Mouse (Mus musculus) CH12.LX (cell line): ENCODE measurements around the gene Ensa. TPM values are rescaled to one million over a fixed set of nuclear protein-coding genes. Genes with fewer than 3 reads are reported as not detected.
A peak's percentile ranks its signal among the peaks of the same experiment; 100 is the strongest.

Source experiments
- DNase-seq: peaks from one replicate; pipeline ENCODE4 v3.0.0-alpha.2; 2013; ENCODE audit errors: extremely low read depth
- H3K27ac ChIP-seq: 2 replicates; pipeline ENCODE4 v1.5.1; 2012; ENCODE audit warnings: low read depth, mild to moderate bottlenecking, control low read depth, moderate library complexity; ENCODE audit not compliant: insufficient read depth
- H3K27me3 ChIP-seq: replicated peaks from 2 replicates; pipeline ENCODE3; 2012; ENCODE audit warnings: inconsistent platforms
- H3K36me3 ChIP-seq, 2 experiments: replicated peaks in 1 of 2; 2 replicates each; pipeline versions ENCODE3 to v1.6.1; 2012; ENCODE audit warnings: inconsistent platforms in 1 of 2, low read length in 1 of 2, mild to moderate bottlenecking in 1 of 2, mixed read lengths in 1 of 2, moderate library complexity in 1 of 2; ENCODE audit not compliant: control insufficient read depth in 1 of 2, insufficient read depth in 1 of 2
- H3K4me1 ChIP-seq, 2 experiments: 2 replicates each; pipeline ENCODE4 v1.6.1; 2012; ENCODE audit warnings: inconsistent platforms in 1 of 2, moderate library complexity in 1 of 2; ENCODE audit not compliant: insufficient read depth in 2 of 2, control insufficient read depth in 1 of 2
- H3K4me2 ChIP-seq: 2 replicates; pipeline ENCODE4 v1.6.1; 2012; ENCODE audit warnings: low read depth, mild to moderate bottlenecking, control low read depth; ENCODE audit not compliant: poor library complexity, insufficient read depth, severe bottlenecking
- H3K4me3 ChIP-seq, 3 experiments: fragments of 150-350 bp in 1 of 3; sonication (generic) in 1 of 3; replicated peaks in 1 of 3; 2 replicates each; pipeline versions ENCODE3 to v1.5.1; 2011 to 2012; ENCODE audit warnings: low read depth in 2 of 3, low read length in 2 of 3, mild to moderate bottlenecking in 2 of 3, moderate library complexity in 2 of 3, control low read depth in 1 of 3, improper control_type of control experiment in 1 of 3, inconsistent platforms in 1 of 3, mixed read lengths in 1 of 3; ENCODE audit not compliant: poor library complexity in 1 of 3
- H3K79me2 ChIP-seq: replicated peaks from 2 replicates; pipeline ENCODE4 v1.6.1; 2012; ENCODE audit warnings: mild to moderate bottlenecking, moderate library complexity; ENCODE audit not compliant: control insufficient read depth, poor library complexity, insufficient read depth, severe bottlenecking; ENCODE audit errors: extremely low read depth
- H3K9ac ChIP-seq: 2 replicates; pipeline ENCODE4 v1.6.1; 2012; ENCODE audit warnings: low read depth, mild to moderate bottlenecking, control low read depth, moderate library complexity; ENCODE audit not compliant: insufficient read depth
- H3K9me3 ChIP-seq: replicated peaks from 2 replicates; pipeline ENCODE3; 2012; ENCODE audit warnings: low read length, inconsistent platforms, mixed read lengths
- BHLHE40 ChIP-seq: IDR thresholded peaks from 2 replicates; pipeline ENCODE4 v1.6.1; 2011; ENCODE audit warnings: mild to moderate bottlenecking, low read depth, low read length, improper control_type of control experiment
- CHD1 ChIP-seq: IDR thresholded peaks from 2 replicates; pipeline ENCODE4 v1.6.1; 2012; ENCODE audit warnings: low read depth, low read length, improper control_type of control experiment, inconsistent platforms
- CHD2 ChIP-seq: IDR thresholded peaks from 2 replicates; pipeline ENCODE4 v1.6.1; 2011; ENCODE audit warnings: low read length, improper control_type of control experiment
- CTCF ChIP-seq, 2 experiments: IDR thresholded peaks in 1 of 2; conservative IDR thresholded peaks in 1 of 2; 2 replicates each; pipeline ENCODE4 v1.5.1; 2011 to 2012; ENCODE audit warnings: low read depth in 2 of 2, low read length in 2 of 2, improper control_type of control experiment in 1 of 2, inconsistent platforms in 1 of 2, mild to moderate bottlenecking in 1 of 2, moderate library complexity in 1 of 2
- ELF1 ChIP-seq: IDR thresholded peaks from 2 replicates; pipeline ENCODE4 v1.6.1; 2014; ENCODE audit warnings: low read depth, mild to moderate bottlenecking, inconsistent platforms, low read length, improper control_type of control experiment
- EP300 ChIP-seq: IDR thresholded peaks from 2 replicates; pipeline ENCODE4 v1.6.1; 2011; ENCODE audit warnings: low read length, improper control_type of control experiment
- ETS1 ChIP-seq: conservative IDR thresholded peaks from 2 replicates; pipeline ENCODE4 v1.6.1; 2012; ENCODE audit warnings: low read depth, mild to moderate bottlenecking, inconsistent platforms, low read length, improper control_type of control experiment, moderate library complexity
- GABPA ChIP-seq: IDR thresholded peaks from 2 replicates; pipeline ENCODE4 v1.6.1; 2012; ENCODE audit warnings: low read depth, low read length, improper control_type of control experiment, inconsistent platforms; ENCODE audit not compliant: insufficient replicate concordance
- HCFC1 ChIP-seq: IDR thresholded peaks from 2 replicates; pipeline ENCODE4 v1.6.1; 2012; ENCODE audit warnings: low read depth, mild to moderate bottlenecking, inconsistent platforms, low read length, improper control_type of control experiment
- IRF4 ChIP-seq: IDR thresholded peaks from 2 replicates; pipeline ENCODE4 v1.6.1; 2014; ENCODE audit warnings: low read depth, mild to moderate bottlenecking, inconsistent platforms, low read length, improper control_type of control experiment
- JUN ChIP-seq: IDR thresholded peaks from 2 replicates; pipeline ENCODE4 v1.6.1; 2011; ENCODE audit warnings: low read depth, mild to moderate bottlenecking, low read length, improper control_type of control experiment, moderate library complexity; ENCODE audit not compliant: insufficient read depth
- MAX ChIP-seq: IDR thresholded peaks from 2 replicates; pipeline ENCODE4 v1.6.1; 2011; ENCODE audit warnings: low read length, improper control_type of control experiment
- MAZ ChIP-seq: IDR thresholded peaks from 2 replicates; pipeline ENCODE4 v1.6.1; 2012; ENCODE audit warnings: low read depth, mild to moderate bottlenecking, inconsistent platforms, low read length, improper control_type of control experiment, moderate library complexity
- MXI1 ChIP-seq: IDR thresholded peaks from 2 replicates; pipeline ENCODE4 v1.6.1; 2011; ENCODE audit warnings: mild to moderate bottlenecking, low read depth, low read length, improper control_type of control experiment
- MYC ChIP-seq: IDR thresholded peaks from 2 replicates; pipeline ENCODE4 v1.6.1; 2011; ENCODE audit warnings: low read depth, mild to moderate bottlenecking, improper control_type of control experiment, low read length
- NELFE ChIP-seq: IDR thresholded peaks from 2 replicates; pipeline ENCODE4 v1.6.1; 2011; ENCODE audit warnings: low read depth, low read length, improper control_type of control experiment
- NRF1 ChIP-seq: IDR thresholded peaks from 2 replicates; pipeline ENCODE4 v1.6.1; 2014; ENCODE audit warnings: low read depth, mild to moderate bottlenecking, inconsistent platforms, low read length, improper control_type of control experiment, moderate library complexity
- PAX5 ChIP-seq: IDR thresholded peaks from 2 replicates; pipeline ENCODE4 v1.6.1; 2012; ENCODE audit warnings: low read length, inconsistent platforms, mixed read lengths
- POLR2A ChIP-seq: IDR thresholded peaks from 2 replicates; pipeline ENCODE4 v1.6.1; 2011; ENCODE audit warnings: low read depth, mild to moderate bottlenecking, improper control_type of control experiment, low read length
- RAD21 ChIP-seq: IDR thresholded peaks from 2 replicates; pipeline ENCODE4 v1.6.1; 2011; ENCODE audit warnings: low read depth, mild to moderate bottlenecking, low read length, improper control_type of control experiment, moderate library complexity
- RCOR1 ChIP-seq: conservative IDR thresholded peaks from 2 replicates; pipeline ENCODE4 v1.6.1; 2012; ENCODE audit warnings: low read depth, mild to moderate bottlenecking, inconsistent platforms, low read length, improper control_type of control experiment
- SIN3A ChIP-seq: IDR thresholded peaks from 2 replicates; pipeline ENCODE4 v1.6.1; 2012; ENCODE audit warnings: low read length, improper control_type of control experiment, inconsistent platforms
- SMC3 ChIP-seq: IDR thresholded peaks from 2 replicates; pipeline ENCODE4 v1.6.1; 2011; ENCODE audit warnings: low read depth, low read length, improper control_type of control experiment
- TBP ChIP-seq: conservative IDR thresholded peaks from 2 replicates; pipeline ENCODE4 v1.6.1; 2011; ENCODE audit warnings: low read depth, low read length, improper control_type of control experiment
- TCF12 ChIP-seq: IDR thresholded peaks from 2 replicates; pipeline ENCODE4 v1.6.1; 2014; ENCODE audit warnings: low read depth, mild to moderate bottlenecking, inconsistent platforms, low read length, improper control_type of control experiment
- UBTF ChIP-seq: IDR thresholded peaks from 2 replicates; pipeline ENCODE4 v1.6.1; 2012; ENCODE audit warnings: low read depth, mild to moderate bottlenecking, inconsistent platforms, low read length, improper control_type of control experiment, moderate library complexity
- USF1 ChIP-seq: IDR thresholded peaks from 2 replicates; pipeline ENCODE4 v1.6.1; 2014; ENCODE audit warnings: low read depth, mild to moderate bottlenecking, inconsistent platforms, low read length, improper control_type of control experiment
- USF2 ChIP-seq: conservative IDR thresholded peaks from 2 replicates; pipeline ENCODE4 v1.6.1; 2011; ENCODE audit warnings: low read depth, low read length, improper control_type of control experiment
- ZC3H11A ChIP-seq: IDR thresholded peaks from 2 replicates; pipeline ENCODE4 v1.6.1; 2012; ENCODE audit warnings: low read depth, mild to moderate bottlenecking, inconsistent platforms, low read length, improper control_type of control experiment
- ZKSCAN1 ChIP-seq: IDR thresholded peaks from 2 replicates; pipeline ENCODE4 v1.6.1; 2012; ENCODE audit warnings: low read depth, inconsistent platforms, low read length, improper control_type of control experiment, borderline replicate concordance
- ZMIZ1 ChIP-seq: IDR thresholded peaks from 2 replicates; pipeline ENCODE4 v1.6.1; 2012; ENCODE audit warnings: low read depth, mild to moderate bottlenecking, inconsistent platforms, low read length, improper control_type of control experiment
- ZNF384 ChIP-seq: IDR thresholded peaks from 2 replicates; pipeline ENCODE4 v1.6.1; 2012; ENCODE audit warnings: low read depth, low read length, improper control_type of control experiment, inconsistent platforms
- dilution Hi-C: fragments of 300-500 bp; cut with MboI; formaldehyde crosslinking; loops from 2 replicates; pipeline ENCODE4 v1.14.3; 2020; ENCODE audit warnings: low sequenced_read_pairs; ENCODE audit not compliant: extremely low pct_unique_long_range_greater_than_20kb, extremely low pct_ligation_motif_present
- in situ Hi-C: fragments of 300-500 bp; cut with MboI; formaldehyde crosslinking; loops from 3 replicates; pipeline ENCODE4 v1.14.3; 2019; ENCODE audit warnings: low sequenced_read_pairs, low pct_ligation_motif_present, low pct_unique_long_range_greater_than_20kb, mixed read lengths
- polyA plus RNA-seq: library from polyadenylated mRNA; unstranded; fragments of >175 nt; gene quantifications from 2 replicates; pipeline ENCODE4 v1.2.1, GENCODE M21; 2012; ENCODE audit warnings: low read depth; ENCODE audit not compliant: insufficient read length
- total RNA-seq, 2 experiments: library from RNA; depleted of rRNA; stranded (reverse); fragments of 300-350 nt in 1 of 2; fragments of >200 nt in 1 of 2; gene quantifications; 2 replicates each; pipeline ENCODE4 v1.2.3; 2012 to 2014

Gene Ensa
- total and polyA plus RNA-seq, 3 experiments: 51.5 to 58.4 (median 57.8) TPM

DNA sequence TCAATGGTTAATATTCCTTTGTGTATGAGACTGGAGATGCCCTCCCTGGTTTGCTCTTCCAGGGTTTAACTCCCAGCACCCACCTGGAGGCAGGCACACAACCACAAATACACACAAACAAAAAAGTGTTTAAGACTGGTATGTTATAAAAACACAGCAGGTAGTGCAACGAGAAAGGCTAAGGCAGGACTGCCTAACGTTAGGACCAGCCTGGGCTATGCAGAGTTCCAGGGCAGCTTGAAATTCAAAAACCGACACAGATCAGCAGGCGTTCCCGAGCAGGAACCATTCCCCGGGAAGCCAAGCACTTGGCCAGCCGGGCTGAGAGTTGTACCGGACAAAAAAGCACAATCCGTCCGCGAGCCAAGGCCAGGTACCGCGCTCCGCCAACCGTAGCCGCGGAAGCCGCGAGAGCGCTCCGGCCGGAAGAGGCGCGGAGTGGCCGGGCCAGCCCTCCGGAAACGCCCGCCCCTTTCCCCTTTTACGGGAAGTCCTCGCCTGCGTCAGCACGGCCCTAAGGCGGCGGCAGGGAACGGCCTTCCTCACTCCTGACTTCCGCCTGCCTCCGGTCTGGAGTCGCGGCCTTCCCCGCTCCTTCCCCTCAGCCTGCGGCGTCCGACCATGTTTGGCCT is 33.6 kb downstream of the Ensa start, which contains the start of gene Mcl1 (continued):
- TF ChIP-seq USF1: no peak
- TF ChIP-seq IRF4: peak; percentile 84
- peak; percentile 35; the same call in 1 of the 2 replicates for TF ChIP-seq MAZ
- no peak for TF ChIP-seq GABPA
- peak; percentile 51; the same call in 1 of the 2 replicates for TF ChIP-seq MYC
- peak; percentile 99 for TF ChIP-seq NELFE
- TF ChIP-seq HCFC1: peak; percentile 82
- TF ChIP-seq EP300: no peak; the same call in 1 of the 2 replicates
- TF ChIP-seq ZMIZ1: peak; percentile 98
- TF ChIP-seq JUN: no peak
- TF ChIP-seq USF2: no peak
- no peak; the same call in 1 of the 2 replicates for TF ChIP-seq UBTF
- TF ChIP-seq CHD1: peak; percentile 73; the same call in 1 of the 2 replicates
- TF ChIP-seq, all 38 proteins: peak for 23

DNA sequence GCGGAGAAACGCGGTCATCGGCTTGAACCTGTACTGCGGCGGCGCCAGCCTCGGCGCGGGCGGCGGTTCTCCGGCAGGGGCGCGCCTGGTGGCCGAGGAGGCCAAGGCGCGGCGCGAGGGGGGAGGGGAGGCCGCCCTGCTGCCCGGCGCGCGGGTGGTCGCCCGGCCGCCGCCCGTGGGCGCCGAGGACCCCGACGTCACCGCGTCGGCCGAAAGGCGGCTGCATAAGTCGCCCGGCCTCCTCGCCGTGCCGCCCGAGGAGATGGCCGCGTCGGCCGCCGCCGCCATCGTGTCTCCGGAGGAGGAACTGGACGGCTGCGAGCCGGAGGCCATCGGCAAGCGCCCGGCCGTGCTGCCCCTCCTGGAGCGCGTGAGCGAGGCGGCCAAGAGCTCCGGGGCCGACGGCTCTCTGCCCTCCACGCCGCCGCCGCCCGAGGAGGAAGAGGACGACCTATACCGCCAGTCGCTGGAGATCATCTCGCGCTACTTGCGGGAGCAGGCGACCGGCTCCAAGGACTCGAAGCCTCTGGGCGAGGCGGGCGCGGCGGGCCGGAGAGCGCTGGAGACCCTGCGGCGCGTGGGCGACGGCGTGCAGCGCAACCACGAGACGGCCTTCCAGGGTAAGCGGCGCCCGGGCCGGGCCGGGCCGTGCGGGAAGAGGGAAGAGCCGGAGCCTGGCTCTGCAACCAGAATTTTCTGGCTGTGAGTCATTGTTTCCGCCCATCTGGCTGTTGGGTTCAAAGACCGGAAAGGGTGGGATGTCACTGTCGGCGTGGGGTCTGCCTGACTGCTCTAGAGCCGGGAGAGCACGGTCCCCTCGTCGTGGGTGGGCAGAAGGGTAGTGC is 34.3 kb downstream of the Ensa start:
- peak; percentile 87 for DNase-seq
- Histone ChIP-seq H3K4me1 (peaks cover 6 to 53% of the 10 kb centered on the region in 2 experiments; a peak in 3 of 4 replicates), H3K27me3 (no peaks in the 10 kb centered on the region), H3K4me2 (0 out of 2 replicates have a peak overlapping the region, but pooled peaks have one; percentile 93), H3K4me3 (peak overlapping the region; percentile 91 to 98 (median 91)), H3K9ac (peak overlapping the region; percentile 97), H3K27ac (peak overlapping the region; percentile 84), H3K9me3 (no peaks in the 10 kb centered on the region), H3K36me3 (peaks cover 28 to 43% of the 10 kb centered on the region in 2 experiments), H3K79me2 (peaks cover 52% of the 10 kb centered on the region)
- in situ Hi-C loops: loop anchor here (10.0 kb wide), 1 partner anchor 566 kb away; the partner anchor contains the start of genes Hist2h2ac and Hist2h2be
- dilution Hi-C loops: no loop called here
- TF ChIP-seq BHLHE40: no peak
- TF ChIP-seq IRF4: no peak
- no peak for TF ChIP-seq PAX5
- TF ChIP-seq MYC: peak; percentile 23; the same call in 1 of the 2 replicates
- no peak for TF ChIP-seq NRF1
- no peak for TF ChIP-seq ZC3H11A
- TF ChIP-seq TBP: 0 out of 2 replicates have a peak, but pooled peaks have one; percentile 39
- TF ChIP-seq EP300: no peak; the same call in 1 of the 2 replicates
- no peak for TF ChIP-seq CHD1
- TF ChIP-seq GABPA: no peak
- no peak for TF ChIP-seq NELFE
- no peak for TF ChIP-seq MAZ
- TF ChIP-seq RAD21: no peak
- no peak for TF ChIP-seq MAX
- TF ChIP-seq ELF1: no peak
- peak; percentile 3; the same call in 1 of the 2 replicates for TF ChIP-seq SIN3A
- no peak for TF ChIP-seq USF2
- TF ChIP-seq ZNF384: no peak
- no peak for TF ChIP-seq RCOR1
- no peak for TF ChIP-seq HCFC1
- no peak for TF ChIP-seq CHD2
- no peak; the same call in 1 of the 2 replicates for TF ChIP-seq ZMIZ1
- peak; percentile 67 for TF ChIP-seq UBTF
- no peak for TF ChIP-seq SMC3
- peak; percentile 65 for TF ChIP-seq POLR2A
- TF ChIP-seq USF1: no peak
- peak; percentile 39; the same call in 1 of the 2 replicates for TF ChIP-seq MXI1
- peak; percentile 72 for TF ChIP-seq TCF12
- no peak for TF ChIP-seq CTCF (conservative IDR thresholded peaks at IDR 0.05 in 1 of 2, IDR thresholded peaks at IDR 0.05 in 1 of 2; ENCODE audit: low read depth in 2 of 2, low read length in 2 of 2)
- TF ChIP-seq JUN: peak; percentile 63
- no peak for TF ChIP-seq ZKSCAN1
- TF ChIP-seq ETS1: peak; percentile 67
